Mouse (Mus musculus) stomach, postnatal 0 days (tissue): ENCODE measurements around the gene Nos1.

Experiments
- CTCF ChIP-seq: IDR thresholded peaks from 2 replicates; pipeline ENCODE4 v1.5.1; 2016; ENCODE audit warnings: antibody characterized with exemption, low read depth, mild to moderate bottlenecking, moderate library complexity
- EP300 ChIP-seq: optimal IDR thresholded peaks from 2 replicates; pipeline ENCODE3; 2016; ENCODE audit warnings: antibody characterized with exemption

- no peak for TF ChIP-seq EP300
- no peak for TF ChIP-seq CTCF
These were observed 104.2 kb downstream of the Nos1 start for GRCm38 (mm10) chr5:117884991-117885390.
